Mouse (Mus musculus) MN1 (cell line): ENCODE results near the gene Slit3.

Experiments used
- DNase-seq: peaks from one replicate; pipeline ENCODE4 v3.0.0-alpha.2; 2016; ENCODE audit warnings: low spot score

Slit3 gene

DNA sequence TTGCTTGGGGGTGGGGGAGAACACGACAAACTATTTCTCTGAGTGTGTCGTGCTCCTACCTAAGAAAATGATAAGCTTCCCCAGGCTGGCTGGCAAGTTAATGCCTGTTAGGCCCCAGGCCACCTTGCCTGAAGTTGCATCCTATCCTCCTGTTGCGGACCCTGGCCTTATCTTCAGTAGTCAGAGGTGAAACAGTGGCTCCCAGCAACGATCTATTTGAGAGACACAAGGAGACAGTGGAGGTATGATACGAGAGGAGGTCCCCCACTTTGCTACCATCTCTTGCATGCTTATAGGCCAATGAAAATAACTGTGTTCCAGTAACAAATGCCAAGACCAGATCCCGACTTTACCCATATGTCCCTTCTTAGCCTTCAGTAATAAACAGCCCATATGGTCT lies 414.0 kb downstream of the Slit3 start:
- DNase-seq: no peak

DNA sequence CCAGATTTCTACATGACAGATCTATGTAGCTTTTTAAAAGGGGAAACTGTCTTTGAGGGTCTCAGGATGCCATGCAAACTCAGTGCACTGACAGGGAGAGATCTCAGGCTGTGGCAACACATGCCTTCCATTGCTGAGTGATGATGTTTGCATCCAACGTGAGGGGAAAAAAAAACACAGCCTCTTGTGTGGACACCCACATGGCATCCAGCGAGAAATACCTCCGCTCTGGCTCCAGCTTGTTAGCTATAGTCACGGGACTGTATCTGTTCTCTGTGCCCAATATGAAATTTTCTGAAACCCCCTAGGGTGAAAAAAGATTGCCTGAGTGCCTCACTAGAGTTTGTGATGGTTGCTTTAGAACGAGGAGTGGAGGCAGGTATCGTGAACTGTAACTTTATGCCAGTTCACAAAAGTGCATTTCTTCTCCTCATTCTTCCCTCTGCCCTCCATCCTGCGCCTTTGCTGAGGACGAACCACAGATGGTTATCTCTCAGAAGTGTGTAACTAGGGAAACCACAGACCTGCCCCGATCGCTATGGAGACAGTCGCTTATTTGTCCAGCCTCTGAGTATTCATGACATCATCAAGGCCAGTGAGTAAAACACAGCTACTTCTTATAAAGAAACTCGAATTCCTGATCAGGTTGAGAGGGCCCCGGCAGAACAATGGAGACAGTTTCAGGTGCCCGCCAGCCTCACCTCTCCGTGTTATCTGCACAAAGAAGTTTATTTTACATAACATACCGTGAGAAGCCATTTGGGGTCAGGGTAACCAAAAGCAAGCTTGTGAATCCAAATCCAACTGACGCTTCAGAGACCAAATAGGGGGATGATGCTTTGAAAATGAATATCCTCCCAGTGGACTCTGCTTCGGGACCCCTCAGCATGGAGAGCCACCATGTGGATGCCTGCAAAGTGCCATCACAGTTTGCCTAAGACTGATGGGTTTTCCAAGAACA lies 416.4 kb downstream of the Slit3 start:
- peak; percentile 90 for DNase-seq

GRCm38 (mm10) chr11:35542731-35543130 lies 421.7 kb downstream of the Slit3 start:
- DNase-seq: no peak

DNA sequence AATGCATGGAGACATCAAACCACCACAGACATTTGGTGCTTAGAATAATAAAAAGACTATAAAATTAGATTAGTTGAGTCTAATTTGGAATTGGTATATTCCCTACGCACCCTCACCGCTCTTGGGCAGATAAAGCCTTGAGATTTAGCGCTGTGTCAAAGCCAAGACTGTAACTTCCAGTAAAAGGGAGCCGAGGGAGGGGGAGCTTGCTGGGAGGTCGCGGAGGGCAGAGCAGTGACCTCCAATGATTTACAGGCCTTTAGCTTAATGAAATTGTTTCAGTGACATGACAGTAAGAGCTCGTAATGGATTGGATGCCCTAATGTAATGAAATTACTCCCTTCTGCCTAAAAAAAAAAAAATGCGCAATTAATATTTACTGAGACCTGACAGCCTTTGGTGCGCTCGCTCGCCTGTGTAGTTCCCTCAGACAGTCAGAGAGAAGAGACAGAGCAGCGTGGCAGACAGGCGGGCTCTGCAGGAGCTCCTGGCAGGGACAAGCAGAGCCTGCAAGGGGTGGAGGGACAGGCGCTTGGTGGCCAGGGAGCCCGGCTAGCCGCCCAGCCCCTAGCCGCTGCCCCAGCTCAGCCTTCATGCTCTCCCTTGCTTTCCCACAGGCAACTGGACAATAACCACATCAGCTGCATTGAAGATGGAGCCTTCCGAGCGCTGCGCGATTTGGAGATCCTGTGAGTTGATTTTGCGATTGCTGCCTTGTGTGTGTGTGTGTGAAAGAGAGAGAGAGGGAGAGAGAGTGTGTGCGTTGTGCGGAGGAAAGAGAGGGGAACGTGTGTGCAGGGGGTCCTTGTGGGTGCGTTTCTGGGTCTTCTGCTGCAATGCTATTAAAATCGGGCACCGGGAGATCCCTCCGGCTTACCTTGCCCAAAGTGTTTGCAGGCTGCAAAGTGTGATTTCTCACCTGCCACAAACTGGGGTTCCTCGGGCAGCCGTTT lies 423.4 kb downstream of the Slit3 start:
- DNase-seq: peak; percentile 95

DNA sequence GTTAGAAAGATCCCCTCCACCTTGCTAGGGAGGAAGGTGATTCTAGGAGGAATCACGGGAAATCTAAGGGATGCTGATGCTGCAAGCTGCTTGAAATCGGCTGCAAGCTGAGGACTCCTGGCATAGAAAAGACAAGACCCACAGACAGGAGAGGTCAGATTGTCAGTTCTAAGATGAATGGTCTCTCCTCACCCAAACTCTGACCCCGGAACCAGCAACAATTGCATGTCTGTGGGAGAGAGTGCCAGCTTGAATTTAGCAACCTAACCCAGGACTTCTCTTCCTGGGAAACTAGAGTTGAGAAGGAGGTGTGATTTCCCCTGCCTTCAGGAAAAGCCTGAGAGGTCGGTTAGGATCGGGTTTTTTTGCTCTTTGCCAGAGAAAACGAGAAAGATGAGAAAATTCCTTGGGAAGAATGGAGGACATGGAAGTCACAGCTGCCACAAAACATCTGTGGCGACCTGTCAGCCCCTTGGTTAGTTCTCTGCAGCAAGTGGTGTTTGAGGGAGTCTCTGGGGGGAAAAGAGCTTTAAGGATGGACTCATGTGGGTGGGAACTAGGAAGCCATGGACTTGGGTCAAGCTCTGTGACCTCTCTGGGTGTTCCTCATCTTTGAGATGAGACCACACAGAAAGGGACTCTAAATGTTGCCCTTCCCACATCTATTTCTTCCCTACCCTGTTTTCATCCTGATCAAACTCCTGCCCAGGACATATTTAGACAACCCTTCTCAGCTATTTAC lies 425.2 kb downstream of the Slit3 start:
- no peak for DNase-seq

DNA sequence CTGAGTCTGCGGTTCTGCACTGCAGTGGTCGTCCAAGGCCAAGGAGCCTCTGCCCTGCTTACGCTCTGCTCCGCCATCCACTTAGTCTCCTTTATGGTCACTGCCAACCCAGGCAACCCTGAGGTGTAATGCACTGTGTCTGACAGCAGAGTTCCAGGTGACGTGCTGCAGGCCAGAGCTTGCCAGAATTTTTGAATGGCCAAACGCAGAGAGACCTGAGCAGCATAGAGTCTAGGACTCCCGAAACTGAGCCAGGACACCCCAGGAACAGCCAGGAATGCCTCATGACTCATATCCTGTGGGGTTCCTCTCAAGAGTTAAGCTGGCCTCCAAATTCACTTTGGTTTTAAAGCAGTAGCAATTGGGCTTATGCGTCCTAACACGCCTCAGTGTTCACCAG lies 429.0 kb downstream of the Slit3 start:
- no peak for DNase-seq

DNA sequence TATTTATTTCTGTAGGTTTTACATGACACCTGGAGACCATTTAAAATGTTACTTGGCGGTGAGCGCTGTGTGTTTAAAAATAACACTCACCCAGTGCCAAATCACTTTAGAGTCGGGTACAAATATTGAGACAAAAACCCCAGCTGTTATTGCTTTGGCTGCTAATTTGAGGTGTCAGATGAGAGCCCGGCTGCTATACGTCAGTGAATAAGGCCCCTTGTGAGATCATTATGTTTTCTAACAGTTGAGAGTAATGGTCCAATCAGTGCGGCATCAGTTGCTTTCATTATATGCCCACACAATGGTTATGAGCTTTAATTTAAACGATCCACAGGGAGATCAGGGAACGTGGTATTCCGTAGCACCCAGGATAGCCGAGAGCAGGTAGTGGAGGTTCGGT lies 435.2 kb downstream of the Slit3 start:
- DNase-seq: no peak

DNA sequence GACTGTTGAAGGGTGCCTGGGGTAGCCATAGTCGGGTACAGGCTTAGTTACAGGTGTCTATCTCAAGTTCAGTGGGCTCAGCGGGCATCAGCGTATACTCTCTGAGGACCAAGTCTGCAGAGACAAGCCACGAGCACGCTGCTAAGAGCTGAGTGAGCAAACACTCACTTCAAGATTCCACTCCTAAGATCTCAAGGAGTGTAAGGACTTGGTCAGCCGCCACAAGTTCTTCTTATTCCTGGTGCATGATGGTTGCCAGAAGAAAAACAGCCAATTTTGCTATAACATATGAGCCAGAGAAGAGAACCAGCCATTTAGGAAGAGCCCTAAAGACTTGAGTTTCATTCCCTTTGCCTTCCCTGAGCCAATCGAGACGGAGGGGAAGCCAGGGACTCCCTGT lies 436.5 kb downstream of the Slit3 start:
- DNase-seq: no peak

GRCm38 (mm10) chr11:35558311-35558710 lies 437.3 kb downstream of the Slit3 start:
- peak; percentile 98 for DNase-seq

- no peak for DNase-seq
Measured at GRCm38 (mm10) chr11:35559386-35559785, 438.4 kb downstream of the Slit3 start.

GRCm38 (mm10) chr11:35561760-35562159 lies 440.7 kb downstream of the Slit3 start:
- DNase-seq: no peak

- DNase-seq: peak; percentile 58
Measured at GRCm38 (mm10) chr11:35565322-35565721, 444.3 kb downstream of the Slit3 start.

- no peak for DNase-seq
Measured at GRCm38 (mm10) chr11:35566686-35567085, 445.7 kb downstream of the Slit3 start.

GRCm38 (mm10) chr11:35569126-35569916 lies 448.3 kb downstream of the Slit3 start:
- DNase-seq: no peak

DNA sequence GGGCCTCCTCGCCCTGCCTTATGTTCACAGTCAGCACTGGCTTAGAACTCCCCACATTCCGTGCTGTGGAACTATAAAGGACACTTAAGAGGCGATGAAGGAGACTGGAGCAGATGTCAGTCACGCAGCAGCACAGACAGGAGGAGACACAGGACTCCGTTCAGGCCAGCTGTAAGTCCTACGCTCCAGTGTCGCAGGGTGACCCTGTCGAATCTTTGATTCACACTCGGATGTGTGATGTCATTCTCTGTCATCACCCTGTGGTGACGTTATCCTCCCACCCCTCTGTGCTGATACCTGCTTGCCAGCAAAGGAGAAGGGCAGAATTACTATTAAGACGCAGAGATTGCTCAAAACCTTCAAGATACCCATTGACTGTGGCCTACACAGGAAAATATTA lies 448.9 kb downstream of the Slit3 start:
- peak; percentile 57 for DNase-seq

GRCm38 (mm10) chr11:35571910-35572309 lies 450.9 kb downstream of the Slit3 start:
- DNase-seq: peak; percentile 58

DNA sequence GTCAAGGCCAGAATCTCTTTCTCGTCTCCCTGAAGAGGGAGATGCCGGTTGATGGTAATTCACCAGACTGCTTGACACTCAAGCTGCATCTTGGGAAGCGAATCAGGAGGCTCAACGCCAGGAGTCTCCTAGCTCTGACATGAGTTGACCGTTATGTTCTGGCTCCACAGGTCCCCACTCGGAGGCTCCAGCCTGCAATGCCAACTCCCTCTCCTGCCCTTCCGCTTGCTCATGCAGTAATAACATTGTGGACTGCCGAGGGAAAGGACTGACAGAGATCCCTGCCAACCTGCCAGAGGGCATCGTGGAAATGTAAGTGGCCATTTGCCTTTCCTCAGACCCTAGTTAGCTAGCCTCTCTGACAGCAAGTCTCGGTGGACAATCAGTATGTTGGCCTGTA lies 457.8 kb downstream of the Slit3 start:
- no peak for DNase-seq

DNA sequence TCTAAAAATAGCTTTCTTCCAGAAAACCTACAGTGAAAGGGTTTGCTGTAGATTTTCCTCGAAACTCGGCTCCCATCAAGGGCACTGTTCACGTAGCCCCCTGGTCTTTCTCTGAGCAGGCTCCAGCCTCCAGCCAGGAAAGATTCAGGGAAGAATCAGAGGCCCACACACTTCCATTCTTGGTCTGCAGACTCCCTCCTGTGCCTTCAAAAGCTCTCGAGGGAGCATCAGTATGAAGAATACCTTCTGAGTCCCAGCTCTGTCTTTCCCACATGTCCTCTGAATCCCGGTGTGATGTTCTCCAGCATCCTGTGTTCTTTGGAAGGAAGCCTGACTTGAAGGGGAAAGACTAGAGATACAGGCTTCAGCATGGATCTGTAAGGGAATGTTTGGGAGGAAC lies 461.6 kb downstream of the Slit3 start:
- no peak for DNase-seq

- DNase-seq: peak; percentile 37
Measured at GRCm38 (mm10) chr11:35583633-35584032, 462.6 kb downstream of the Slit3 start.

DNA sequence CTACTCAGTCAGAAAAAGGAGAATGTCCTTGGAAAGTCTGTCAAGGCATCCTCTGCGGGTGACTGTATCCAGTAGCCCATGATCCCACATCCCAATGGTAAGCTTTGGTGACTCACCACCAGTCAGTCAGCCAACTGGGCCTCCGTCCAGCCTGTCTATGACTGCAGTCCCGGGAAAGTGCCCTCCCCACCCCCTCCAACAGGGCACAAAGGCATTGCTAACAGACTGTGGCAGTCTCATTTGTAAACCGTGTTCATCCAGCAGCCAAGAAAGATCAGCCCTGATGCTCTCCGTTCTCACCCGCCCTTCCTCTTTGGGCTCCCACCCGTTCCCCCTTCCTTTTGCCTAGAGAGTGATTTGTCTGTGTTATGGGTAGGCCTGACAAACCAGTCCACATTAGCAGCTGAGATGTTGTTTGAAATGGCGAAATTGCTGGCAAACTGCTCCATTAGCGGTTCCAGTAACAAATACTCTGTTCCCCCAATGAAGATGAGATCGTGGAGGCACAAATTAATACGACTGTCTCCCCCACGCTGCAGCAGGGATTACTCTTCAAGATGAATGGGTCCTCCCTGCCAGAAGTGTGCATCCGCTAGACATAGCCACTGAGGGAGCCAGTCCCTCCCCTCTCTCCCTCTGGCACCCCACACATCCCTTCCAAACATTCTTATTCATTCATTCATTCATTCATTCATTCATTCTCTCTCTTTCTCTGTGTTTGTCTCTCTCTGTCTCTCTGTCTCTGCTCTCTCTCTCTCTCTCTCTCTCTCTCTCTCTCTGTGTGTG lies 466.3 kb downstream of the Slit3 start:
- peak; percentile 97 for DNase-seq
